Mouse (Mus musculus) inflammation-experienced regulatory T-cells, adult 6 months (primary cell): Measurements from ENCODE around the gene Rnf13. TPM values are rescaled to one million over a fixed set of nuclear protein-coding genes. Genes with fewer than 3 reads are reported as not detected.

Experiments
- ATAC-seq: one replicate; pipeline ENCODE4 v1.8.0; 2017
- polyA plus RNA-seq, 3 experiments: library from polyadenylated mRNA; unstranded; fragments of 100-300 nt; shearing (Covaris generic); gene quantifications; one replicate each; pipeline ENCODE4 v1.2.1; 2017

Gene Rnf13
- polyA plus RNA-seq, 3 experiments from 2014 or later: 53.0 to 85.5 (median 65.8) TPM

- no peak for ATAC-seq
These were observed 110.2 kb downstream of the Rnf13 start for GRCm38 (mm10) chr3:57845786-57846661.

GRCm38 (mm10) chr3:57846662-57846911, 110.7 kb downstream of the Rnf13 start:
- ATAC-seq: no peak

GRCm38 (mm10) chr3:57846912-57847759, 111.3 kb downstream of the Rnf13 start:
- ATAC-seq: peak; percentile 63

GRCm38 (mm10) chr3:57847760-57848185, 111.9 kb downstream of the Rnf13 start, which contains the start of gene Pfn2:
Pfn2 (minus strand) TSS chr3:57848079.
- ATAC-seq: peak; percentile 33

GRCm38 (mm10) chr3:57882945-57883344, 147.1 kb downstream of the Rnf13 start:
- no peak for ATAC-seq

Other genes with a start within 250 kb of the Rnf13 start
- gene Wwtr1, start 160.2 kb upstream of the Rnf13 start, polyA plus RNA-seq: under 1 TPM in 2 of 3 experiments, not detected in 1; 0.13 to 0.19 TPM
- gene Commd2, start 84.3 kb upstream of the Rnf13 start, polyA plus RNA-seq: 10 to 100 TPM; 68.5 to 75.1 (median 69.8) TPM
- gene Ankub1, start 43.3 kb upstream of the Rnf13 start, polyA plus RNA-seq: under 1 TPM in 1 of 3 experiments, not detected in 2; 0.35 TPM
- 10 to 100 TPM; 11.6 to 18.2 (median 15.1) TPM for gene Pfn2, start 112.0 kb downstream of the Rnf13 start, polyA plus RNA-seq